7 mouse cellular contexts compared by ENCODE assay signal in genomic region chr12:12937088-12937487, GRCm38 (mm10). TPM values are rescaled to one million over a fixed set of nuclear protein-coding genes. Genes with fewer than 3 reads are reported as not detected.
DNase-seq lines count a peak whose midpoint lies in the region; ATAC-seq and TF ChIP-seq lines count a peak whose summit lies in the region.

No protein-coding gene starts in this region.

- H3K9me3 ChIP-seq in forebrain, embryonic 10.5 days = no peaks in the 10 kb centered on the region
- no peaks in the 10 kb centered on the region for H3K9me3 ChIP-seq in intestine, embryonic 15.5 days
- no peaks in the 10 kb centered on the region for H3K9me3 ChIP-seq in midbrain, embryonic 16.5 days (replicated peaks; ENCODE audit: control insufficient read depth, low read length, poor library complexity, severe bottlenecking)

- intact Hi-C loops in left cerebral cortex, adult 2 months (cut with DNase I) = loop anchor here (5.0 kb wide), 1 partner anchor 220 kb away; no protein-coding TSS in a partner anchor

- H3K27ac ChIP-seq in left cerebral cortex, adult 2 months = no peak overlapping the region
- H3K27ac ChIP-seq in forebrain, embryonic 10.5 days = peak overlapping the region; percentile 98
- no peak overlapping the region for H3K27ac ChIP-seq in intestine, embryonic 15.5 days
- H3K27ac ChIP-seq in midbrain, embryonic 16.5 days (ENCODE audit: low read length) = peak overlapping the region; percentile 80; the same call in 1 of the 2 replicates

- peaks cover 49% of the 10 kb centered on the region for H3K4me1 ChIP-seq in forebrain, embryonic 10.5 days
- peaks cover 17% of the 10 kb centered on the region; the same call in 1 of the 2 replicates for H3K4me1 ChIP-seq in intestine, embryonic 15.5 days (replicated peaks)
- peaks cover 11% of the 10 kb centered on the region for H3K4me1 ChIP-seq in midbrain, embryonic 16.5 days (ENCODE audit: control insufficient read depth, insufficient read depth, low read length)

- H3K9ac ChIP-seq in intestine, embryonic 15.5 days = peak overlapping the region; percentile 85; the same call in 1 of the 2 replicates
- no peak overlapping the region for H3K9ac ChIP-seq in midbrain, embryonic 16.5 days (ENCODE audit: low read depth, low read length)

- H3K4me2 ChIP-seq in intestine, embryonic 15.5 days (replicated peaks) = peak overlapping the region; percentile 76
- H3K4me2 ChIP-seq in midbrain, embryonic 16.5 days (ENCODE audit: low read length) = peak overlapping the region; percentile 90

- H3K4me3 ChIP-seq in left cerebral cortex, adult 2 months = peak overlapping the region; percentile 50
- H3K4me3 ChIP-seq in forebrain, embryonic 10.5 days = peak overlapping the region; percentile 82
- peak overlapping the region; percentile 78; the same call in 1 of the 2 replicates for H3K4me3 ChIP-seq in intestine, embryonic 15.5 days (replicated peaks)
- peak overlapping the region; percentile 73 for H3K4me3 ChIP-seq in midbrain, embryonic 16.5 days (ENCODE audit: low read depth, low read length)

- 88% methylated on average over 30 of the region's 30 CpGs for WGBS in forebrain, embryonic 10.5 days
- 69% methylated on average over 30 of the region's 30 CpGs for WGBS in intestine, embryonic 15.5 days
- 79% methylated on average over 30 of the region's 30 CpGs for WGBS in midbrain, embryonic 16.5 days

- no peak for TF ChIP-seq CTCF in left cerebral cortex, adult 2 months (IDR thresholded peaks at IDR 0.05)

- peaks cover 64% of the 10 kb centered on the region for H3K36me3 ChIP-seq in forebrain, embryonic 10.5 days (replicated peaks)
- 0 out of 2 replicates have a peak, but pooled peaks cover 7% of the 10 kb centered on the region for H3K36me3 ChIP-seq in intestine, embryonic 15.5 days
- H3K36me3 ChIP-seq in midbrain, embryonic 16.5 days (ENCODE audit: control insufficient read depth, insufficient read depth, low read length) = peaks cover 17% of the 10 kb centered on the region

- peak; percentile 29 to 34 for DNase-seq in left cerebral cortex, adult 2 months (ENCODE audit: extremely low spot score in 1 of 2, low spot score in 2 of 2)
- no peak for DNase-seq in left cerebral cortex, adult 11 months (ENCODE audit: low spot score)
- no peak for DNase-seq in forebrain, embryonic 10.5 days (ENCODE audit: extremely low spot score, low spot score)
- no peak for DNase-seq in yolk sac, embryonic 10.5 days (ENCODE audit: low spot score)
- DNase-seq in adipocyte (ENCODE audit: low spot score) = no peak

- H3K27me3 ChIP-seq in forebrain, embryonic 10.5 days (ENCODE audit: poor library complexity, severe bottlenecking) = no peaks in the 10 kb centered on the region
- no peaks in the 10 kb centered on the region for H3K27me3 ChIP-seq in intestine, embryonic 15.5 days (replicated peaks)
- no peaks in the 10 kb centered on the region for H3K27me3 ChIP-seq in midbrain, embryonic 16.5 days (ENCODE audit: control insufficient read depth, insufficient read depth, low read depth, low read length)

- ATAC-seq in intestine, embryonic 15.5 days = no peak
- no peak for ATAC-seq in midbrain, embryonic 16.5 days

RNA-seq across cellular contexts. Expression of gene Mycn, which starts 4.6 kb away (rescaled TPM):
- 10 to 100 TPM; 10.2 to 11.1 TPM for total RNA-seq in left cerebral cortex, adult 2 months (2021)
- 136 and 164 TPM in 2 replicates for polyA plus RNA-seq in forebrain, embryonic 10.5 days (2016; fragmentation: Nextera tagmentation; extraction: Ambion mirVana)
- 72.5 and 89.8 TPM in 2 replicates for polyA plus RNA-seq in intestine, embryonic 15.5 days (2015; fragmentation: Nextera tagmentation; extraction: Ambion mirVana)
- polyA plus RNA-seq in midbrain, embryonic 16.5 days (2015; fragmentation: Nextera tagmentation; extraction: Ambion mirVana) = 56.2 and 66.4 TPM in 2 replicates

Comparison
In these comparisons a context has a peak if more than half of its experiments do, and no peak if none do; other contexts are left out.
1. DNase-seq: peak in left cerebral cortex, adult 2 months (2 of 2); none in left cerebral cortex, adult 11 months (single experiment), forebrain, embryonic 10.5 days (single experiment), yolk sac, embryonic 10.5 days (single experiment) and adipocyte (single experiment).
2. H3K27ac ChIP-seq: peak in forebrain, embryonic 10.5 days (single experiment) and midbrain, embryonic 16.5 days (single experiment); none in left cerebral cortex, adult 2 months (single experiment) and intestine, embryonic 15.5 days (single experiment).
3. Peak in every context shown above with its lines, with median percentiles within 50 percentile points of each other: H3K4me3 ChIP-seq.